Mouse (Mus musculus): ENCODE measurements around the gene Fam102a. TPM values are rescaled to one million over a fixed set of nuclear protein-coding genes. Genes with fewer than 3 reads are reported as not detected.
A peak's percentile ranks its signal among the peaks of the same experiment; 100 is the strongest.
"Not testable (repeated sequence)": the region's sequence is repeated elsewhere in the genome, so short reads cannot be mapped to it uniquely, and the experiment has no call there.

Gene Fam102a
- total RNA-seq (2021): 1 to 10 TPM; 7.0 to 7.1 TPM
- polyA plus RNA-seq (2012; rRNA removed): 9.2 and 10.6 TPM in 2 replicates
- long read RNA-seq, full-length matches to known transcripts: 5 of 7 reads
- long read RNA-seq, partial matches to known transcripts: 0 of 7 reads
- long read RNA-seq, other reads (novel, unspliced or antisense): 2 of 7 reads

DNA sequence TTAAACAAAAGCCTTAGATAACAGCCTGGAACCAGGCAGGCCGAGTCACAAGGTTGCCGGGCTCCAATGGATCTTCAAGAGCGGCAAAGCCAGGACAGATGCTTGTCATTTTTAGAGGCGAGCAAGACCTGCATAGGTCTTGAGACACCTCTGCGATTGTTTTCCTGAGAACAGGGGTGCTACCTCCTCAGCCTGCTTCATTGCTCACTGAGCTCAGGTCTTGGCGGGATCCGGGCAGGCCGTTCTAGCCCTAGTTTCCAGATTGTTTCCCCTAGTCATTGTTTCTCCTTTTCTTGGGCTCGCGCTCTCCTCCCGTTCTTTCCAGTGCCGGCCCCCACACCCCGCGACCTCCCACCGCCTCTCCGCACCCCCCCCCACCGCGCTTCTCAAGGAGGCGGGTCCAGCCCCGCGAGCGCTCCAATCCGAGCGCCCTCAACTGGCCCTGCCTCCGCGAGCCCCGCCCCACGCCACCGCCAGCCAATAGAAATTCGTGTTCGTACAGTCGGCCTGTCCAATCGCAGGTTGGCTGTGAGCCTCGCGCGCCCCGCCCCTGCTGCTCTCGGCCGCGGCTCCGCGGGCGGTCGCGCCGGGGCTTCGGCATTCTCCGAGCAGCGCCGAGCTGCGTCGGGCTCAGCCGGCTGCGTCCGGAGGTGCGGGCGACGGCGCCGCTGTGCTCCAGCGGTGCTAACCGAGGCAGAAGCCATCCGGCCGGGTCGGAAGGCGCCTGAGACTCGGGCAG lies at the start of gene Fam102a:
Fam102a (plus strand) TSS at position 600 of the 739 bp plus-strand sequence.
- Histone ChIP-seq H3K9ac (ENCODE audit: low read depth, low read length) (peak within 1 kb of the TSS; percentile 96), H3K4me1 (ENCODE audit: control insufficient read depth, insufficient read depth, low read length) (peaks cover 14% of the 10 kb centered on the region), H3K27ac (peak within 1 kb of the TSS; percentile 92), H3K79me2 (replicated peaks; ENCODE audit: control insufficient read depth, insufficient read depth, low read length) (no peaks in the 10 kb centered on the region; the same call in 1 of the 2 replicates), H3K36me3 (ENCODE audit: control insufficient read depth, insufficient read depth, low read length) (no peaks in the 10 kb centered on the region), H3K27me3 (ENCODE audit: control insufficient read depth, insufficient read depth, low read length) (no peaks in the 10 kb centered on the region), H3K4me3 (peak within 1 kb of the TSS; percentile 93)
- TF ChIP-seq CTCF (IDR thresholded peaks at IDR 0.05): no peak
- TF ChIP-seq POLR2A (IDR thresholded peaks at IDR 0.05; ENCODE audit: insufficient read depth, low read depth, low read length): peak; percentile 79
- DNase-seq: peak; percentile 99
- intact Hi-C loops (cut with DNase I): loop anchor here (2.0 kb wide), 1 partner anchor 48 kb away; no protein-coding TSS in a partner anchor
- under 1% methylated on average over 67 of the region's 67 CpGs for WGBS

DNA sequence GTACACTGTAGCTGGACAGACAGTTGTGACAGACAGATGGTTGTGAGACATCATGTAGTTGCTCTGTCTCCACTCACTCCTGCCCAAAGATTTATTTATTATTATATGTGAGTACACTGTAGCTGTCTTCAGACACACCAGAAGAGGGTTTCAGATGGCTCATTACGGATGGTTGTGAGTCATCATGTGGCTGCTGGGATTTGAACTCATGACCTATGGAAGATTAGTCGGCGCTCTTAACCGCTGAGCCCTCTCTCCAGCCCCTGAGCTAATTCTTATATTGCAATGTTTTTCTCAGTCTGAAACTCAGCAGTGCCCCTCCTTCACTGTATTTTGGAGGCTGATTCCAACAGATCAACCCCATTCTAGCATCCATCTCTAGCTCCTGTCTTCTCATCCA lies 49.4 kb upstream of the Fam102a start:
- Histone ChIP-seq H3K36me3 (ENCODE audit: control insufficient read depth, insufficient read depth, low read length) (no peaks in the 10 kb centered on the region), H3K27ac (no peak overlapping the region), H3K27me3 (ENCODE audit: control insufficient read depth, insufficient read depth, low read length) (no peaks in the 10 kb centered on the region), H3K79me2 (replicated peaks; ENCODE audit: control insufficient read depth, insufficient read depth, low read length) (no peaks in the 10 kb centered on the region), H3K9ac (ENCODE audit: low read depth, low read length) (no peak overlapping the region), H3K4me3 (no peak overlapping the region), H3K4me1 (ENCODE audit: control insufficient read depth, insufficient read depth, low read length) (no peaks in the 10 kb centered on the region; the same call in 1 of the 2 replicates)
- DNase-seq: no peak
- intact Hi-C loops (cut with DNase I): loop anchor here (2.0 to 5.0 kb wide), 3 partner anchors 49 to 133 kb away; partner anchors contain the start of genes Ciz1, Dnm1 and Fam102a
- WGBS: 84% methylated on average over 4 of the region's 4 CpGs
- TF ChIP-seq CTCF (IDR thresholded peaks at IDR 0.05): no peak
- TF ChIP-seq POLR2A (IDR thresholded peaks at IDR 0.05; ENCODE audit: insufficient read depth, low read depth, low read length): no peak
- TF ChIP-seq EP300 (IDR thresholded peaks at IDR 0.05; ENCODE audit: insufficient read depth, low read depth, low read length): no peak

DNA sequence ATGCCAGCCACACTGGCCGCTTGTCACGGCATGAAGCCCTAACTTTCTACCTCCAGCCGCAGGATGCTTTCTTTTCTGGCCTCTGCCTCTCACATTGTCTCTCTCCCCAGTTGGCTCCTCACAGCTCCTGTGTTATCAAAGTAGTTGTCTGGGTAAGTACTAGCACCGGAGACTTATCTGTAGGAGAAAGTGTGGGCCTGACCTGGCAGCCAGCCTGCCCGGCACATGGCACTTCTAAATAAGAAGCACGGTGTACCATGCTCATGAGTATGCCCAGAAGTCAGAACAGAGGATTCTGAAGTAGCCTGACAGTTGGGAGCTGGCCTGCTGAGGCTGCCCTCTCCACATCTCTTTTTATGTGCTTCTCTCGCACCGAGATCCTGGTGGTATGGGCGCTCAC lies 49.0 kb upstream of the Fam102a start:
- intact Hi-C loops (cut with DNase I): loop anchor here (2.0 to 5.0 kb wide), 3 partner anchors 49 to 133 kb away; partner anchors contain the start of genes Ciz1, Dnm1 and Fam102a
- Histone ChIP-seq H3K27ac (no peak overlapping the region), H3K4me1 (ENCODE audit: control insufficient read depth, insufficient read depth, low read length) (no peaks in the 10 kb centered on the region; the same call in 1 of the 2 replicates), H3K79me2 (replicated peaks; ENCODE audit: control insufficient read depth, insufficient read depth, low read length) (no peaks in the 10 kb centered on the region), H3K27me3 (ENCODE audit: control insufficient read depth, insufficient read depth, low read length) (no peaks in the 10 kb centered on the region), H3K4me3 (no peak overlapping the region), H3K9ac (ENCODE audit: low read depth, low read length) (no peak overlapping the region), H3K36me3 (ENCODE audit: control insufficient read depth, insufficient read depth, low read length) (no peaks in the 10 kb centered on the region)
- DNase-seq: no peak
- no peak for TF ChIP-seq EP300 (IDR thresholded peaks at IDR 0.05; ENCODE audit: insufficient read depth, low read depth, low read length)
- no peak for TF ChIP-seq POLR2A (IDR thresholded peaks at IDR 0.05; ENCODE audit: insufficient read depth, low read depth, low read length)
- TF ChIP-seq CTCF (IDR thresholded peaks at IDR 0.05): no peak
- WGBS: 58% methylated on average over 9 of the region's 9 CpGs

DNA sequence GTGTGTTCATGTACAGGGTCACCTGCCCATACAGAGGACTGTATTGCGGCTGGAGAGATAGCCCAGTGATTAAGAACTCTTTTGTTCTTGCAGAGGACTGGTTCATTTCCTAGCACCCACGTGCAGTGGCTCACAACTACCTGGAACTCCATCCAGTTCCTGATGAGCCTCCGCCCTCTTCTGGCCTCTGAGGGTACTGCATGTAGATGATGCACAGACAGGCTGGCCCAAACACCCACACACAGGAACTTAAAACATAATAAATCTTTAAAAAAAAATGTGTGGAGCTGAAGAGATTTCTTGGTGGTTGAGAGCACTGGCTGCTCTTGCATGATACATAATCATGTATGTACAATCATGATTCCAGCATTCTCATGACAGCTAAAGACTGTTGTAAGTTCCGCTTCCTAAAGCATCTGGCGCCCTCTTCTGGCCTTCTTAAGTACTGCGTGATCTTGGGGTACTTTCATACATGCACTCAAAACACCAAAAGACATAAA lies 48.0 kb upstream of the Fam102a start:
- Histone ChIP-seq H3K79me2 (replicated peaks; ENCODE audit: control insufficient read depth, insufficient read depth, low read length) (no peaks in the 10 kb centered on the region), H3K27ac (no peak overlapping the region), H3K27me3 (ENCODE audit: control insufficient read depth, insufficient read depth, low read length) (no peaks in the 10 kb centered on the region), H3K4me1 (ENCODE audit: control insufficient read depth, insufficient read depth, low read length) (no peaks in the 10 kb centered on the region; the same call in 1 of the 2 replicates), H3K4me3 (no peak overlapping the region), H3K36me3 (ENCODE audit: control insufficient read depth, insufficient read depth, low read length) (no peaks in the 10 kb centered on the region), H3K9ac (ENCODE audit: low read depth, low read length) (no peak overlapping the region)
- intact Hi-C loops (cut with DNase I): loop anchor here (1.0 to 5.0 kb wide), 4 partner anchors 48 to 134 kb away; partner anchors contain the start of genes Ciz1, Dnm1 and Fam102a
- 3% methylated on average over 6 of the region's 6 CpGs for WGBS
- peak; percentile 87 to 89 for DNase-seq
- 0 out of 2 replicates have a peak, but pooled peaks have one; percentile 64 for TF ChIP-seq EP300 (IDR thresholded peaks at IDR 0.05; ENCODE audit: insufficient read depth, low read depth, low read length)
- TF ChIP-seq POLR2A (IDR thresholded peaks at IDR 0.05; ENCODE audit: insufficient read depth, low read depth, low read length): no peak
- peak; percentile 93 for TF ChIP-seq CTCF (IDR thresholded peaks at IDR 0.05)

DNA sequence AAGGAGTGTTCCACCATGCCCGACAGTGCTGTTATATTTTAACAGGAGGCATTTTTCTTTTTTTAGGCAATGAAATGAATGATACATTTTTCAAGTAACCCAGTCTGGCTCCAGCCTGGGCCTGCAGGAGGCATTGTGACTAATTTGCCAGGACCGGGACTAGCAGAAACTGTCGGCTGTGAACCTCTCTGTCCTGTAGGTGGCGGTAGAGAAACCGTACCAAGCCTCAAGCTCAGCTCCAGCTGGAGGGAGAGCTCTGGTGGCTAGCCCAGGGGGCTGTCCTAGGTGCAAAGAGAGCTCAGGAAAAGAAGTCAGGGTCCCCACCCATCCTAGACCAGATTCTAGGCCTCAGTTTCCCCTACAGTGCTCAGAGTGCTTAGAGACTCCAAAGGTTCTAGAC lies 46.5 kb upstream of the Fam102a start:
- H3K4me1 ChIP-seq (ENCODE audit: control insufficient read depth, insufficient read depth, low read length): peaks cover 2% of the 10 kb centered on the region
- peak; percentile 78 to 82 for DNase-seq
- no peak overlapping the region for H3K4me3 ChIP-seq
- no peak overlapping the region for H3K27ac ChIP-seq
- H3K79me2 ChIP-seq (replicated peaks; ENCODE audit: control insufficient read depth, insufficient read depth, low read length): no peaks in the 10 kb centered on the region
- TF ChIP-seq EP300 (IDR thresholded peaks at IDR 0.05; ENCODE audit: insufficient read depth, low read depth, low read length) (peak; percentile 74; the same call in 1 of the 2 replicates), CTCF (IDR thresholded peaks at IDR 0.05) (peak; percentile 96), POLR2A (IDR thresholded peaks at IDR 0.05; ENCODE audit: insufficient read depth, low read depth, low read length) (no peak)
- no peaks in the 10 kb centered on the region for H3K36me3 ChIP-seq (ENCODE audit: control insufficient read depth, insufficient read depth, low read length)
- WGBS: under 1% methylated on average over 5 of the region's 5 CpGs
- no peaks in the 10 kb centered on the region for H3K27me3 ChIP-seq (ENCODE audit: control insufficient read depth, insufficient read depth, low read length)
- intact Hi-C loops (cut with DNase I): loop anchor here (1.0 to 5.0 kb wide), 2 partner anchors 66 to 78 kb away; no protein-coding TSS in a partner anchor
- no peak overlapping the region for H3K9ac ChIP-seq (ENCODE audit: low read depth, low read length)

DNA sequence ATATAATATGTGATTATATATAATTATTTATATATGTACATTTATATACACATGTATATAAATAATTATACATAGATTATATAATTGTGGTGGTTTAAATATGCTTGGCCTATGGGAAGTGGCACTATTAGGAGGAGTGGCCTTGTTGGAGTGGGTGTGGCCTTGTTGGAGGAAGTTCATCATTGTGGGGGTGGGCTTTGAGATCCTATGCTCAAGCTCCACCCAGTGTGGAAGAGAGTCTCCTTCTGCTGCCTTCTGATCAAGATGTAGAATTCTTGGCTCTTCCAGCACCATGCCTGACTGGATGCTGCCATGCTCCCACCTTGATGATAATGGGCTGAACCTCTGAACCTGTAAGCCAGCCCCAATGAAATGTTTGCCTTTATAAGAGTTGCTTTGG lies 44.4 kb upstream of the Fam102a start:
- H3K9ac ChIP-seq (ENCODE audit: low read depth, low read length); H3K4me1 ChIP-seq (ENCODE audit: control insufficient read depth, insufficient read depth, low read length); H3K79me2 ChIP-seq (replicated peaks; ENCODE audit: control insufficient read depth, insufficient read depth, low read length); H3K27me3 ChIP-seq (ENCODE audit: control insufficient read depth, insufficient read depth, low read length); H3K4me3 ChIP-seq; intact Hi-C loops (cut with DNase I); H3K36me3 ChIP-seq (ENCODE audit: control insufficient read depth, insufficient read depth, low read length); H3K27ac ChIP-seq; DNase-seq: not testable (repeated sequence)
